Mouse (Mus musculus): ENCODE results near the gene Xpo4.

The Xpo4 gene

DNA sequence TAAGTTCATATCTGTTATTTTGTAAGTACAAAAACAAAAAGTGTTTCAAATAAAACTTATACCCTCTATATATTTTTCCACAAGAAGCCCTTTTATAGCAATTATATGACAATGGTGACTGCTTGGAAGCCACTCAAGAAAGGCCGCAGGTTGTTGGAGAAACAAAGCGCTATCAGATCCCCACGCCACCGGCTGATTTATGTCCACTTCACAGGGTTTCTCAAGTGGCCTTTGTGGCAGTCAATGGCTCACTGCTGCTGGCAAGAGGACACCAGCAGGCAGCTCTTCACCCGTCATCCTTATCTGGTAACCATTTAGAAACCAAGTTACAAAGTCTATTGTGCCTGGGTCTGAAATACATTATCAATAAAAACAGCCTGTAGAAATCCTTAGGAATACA is 31.1 kb downstream of the Xpo4 start:
- ChIA-PET CTCF (no interaction called here), POLR2A (interaction anchor here in 1 of 4 experiments (0.9 to 1.6 kb wide), 3 partner anchors 11 to 26 kb away, joined by 3 to 4 read pairs (median 3); no protein-coding TSS in a partner anchor)

GRCm38 (mm10) chr14:57629595-57629994 is 35.6 kb downstream of the Xpo4 start:
- ChIA-PET POLR2A (interaction anchor here in 1 of 4 experiments (1.4 to 1.8 kb wide), 2 partner anchors 15 to 19 kb away, joined by 5 read pairs; no protein-coding TSS in a partner anchor), CTCF (no interaction called here)

DNA sequence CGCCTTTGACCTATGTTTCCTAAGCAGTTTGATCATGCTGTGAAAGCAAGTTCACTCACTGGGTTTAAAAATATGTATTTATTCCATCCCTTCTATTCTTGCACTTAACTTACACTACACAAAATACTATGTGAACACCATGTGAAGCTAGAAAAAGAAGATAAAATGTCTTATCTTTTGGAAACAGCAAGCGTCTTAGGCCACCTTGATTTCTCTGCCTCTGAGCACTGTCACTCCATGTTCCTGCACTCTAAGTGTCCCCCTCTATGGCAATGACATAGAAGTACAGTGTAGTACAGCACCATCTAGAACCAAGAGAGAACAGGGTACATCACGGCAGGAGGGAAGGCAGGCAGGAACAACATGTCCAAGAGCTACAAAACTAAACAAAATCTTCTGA is 42.3 kb downstream of the Xpo4 start:
- POLR2A ChIA-PET = interaction anchor here in 1 of 4 experiments (0.5 to 1.4 kb wide), 3 partner anchors 16 to 733 kb away, joined by 3 to 6 read pairs (median 3); no protein-coding TSS in a partner anchor
- CTCF ChIA-PET = no interaction called here

DNA sequence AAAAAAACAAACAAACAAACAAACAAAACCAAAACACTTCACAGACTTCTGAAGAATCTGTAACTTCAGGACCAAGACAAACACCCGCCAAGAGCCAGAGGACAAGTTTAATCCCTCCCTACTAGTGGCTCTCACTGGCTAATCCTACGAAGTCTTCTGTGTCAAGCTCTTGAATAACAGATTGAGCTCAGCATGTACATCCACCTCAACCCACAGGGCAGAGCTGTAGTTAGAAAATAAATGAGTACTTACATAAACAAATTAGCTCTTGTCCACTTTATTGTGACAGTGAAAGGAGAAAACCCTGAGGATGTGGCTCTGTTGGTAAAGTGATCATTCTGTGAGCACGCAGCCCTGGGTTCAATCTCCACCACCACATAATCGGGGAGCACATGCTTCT is 43.5 kb downstream of the Xpo4 start:
- POLR2A ChIA-PET = interaction anchor here in 1 of 4 experiments (1.0 to 1.4 kb wide), 4 partner anchors 10 to 20 kb away, joined by 3 to 6 read pairs (median 4); no protein-coding TSS in a partner anchor
- CTCF ChIA-PET = no interaction called here

DNA sequence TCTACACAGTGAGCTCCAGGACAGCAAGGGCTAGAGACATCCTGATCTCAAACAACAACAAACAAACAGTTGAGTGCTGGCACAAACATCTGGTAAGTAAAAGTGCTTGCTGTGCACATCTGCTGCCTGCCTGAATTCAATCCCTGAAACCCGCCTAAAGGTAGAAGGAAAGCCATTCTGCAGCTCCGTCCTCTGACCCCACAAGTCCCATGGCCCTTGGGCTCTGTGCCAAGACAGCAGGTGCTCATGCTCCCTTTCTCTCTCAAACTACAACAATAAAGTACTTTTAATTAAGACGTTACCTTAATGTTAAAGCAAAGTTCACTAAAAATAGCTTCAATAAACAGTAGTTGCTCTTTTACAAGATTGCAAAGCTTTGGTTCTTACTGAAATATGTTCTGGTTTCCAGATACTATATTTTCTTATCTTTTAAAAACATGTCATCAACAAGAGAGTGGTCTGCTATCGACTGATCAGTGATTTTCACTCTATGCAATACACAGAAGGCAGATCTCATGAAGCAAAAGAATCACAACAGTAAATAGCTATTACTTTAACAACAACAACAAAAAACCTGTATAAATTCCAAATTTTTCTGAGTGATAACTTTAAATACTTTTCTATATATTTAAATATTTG is 44.5 kb downstream of the Xpo4 start:
- ChIA-PET CTCF (interaction anchor here in 1 of 4 experiments (1.1 kb wide), 1 partner anchor 88 kb away, joined by 3 read pairs; no protein-coding TSS in a partner anchor), POLR2A (interaction anchor here in 2 of 4 experiments (0.8 to 1.3 kb wide), 7 partner anchors 11 to 205 kb away, joined by 3 to 4 read pairs (median 3); partner anchors contain the start of gene Xpo4 (in 1 of the 2))

DNA sequence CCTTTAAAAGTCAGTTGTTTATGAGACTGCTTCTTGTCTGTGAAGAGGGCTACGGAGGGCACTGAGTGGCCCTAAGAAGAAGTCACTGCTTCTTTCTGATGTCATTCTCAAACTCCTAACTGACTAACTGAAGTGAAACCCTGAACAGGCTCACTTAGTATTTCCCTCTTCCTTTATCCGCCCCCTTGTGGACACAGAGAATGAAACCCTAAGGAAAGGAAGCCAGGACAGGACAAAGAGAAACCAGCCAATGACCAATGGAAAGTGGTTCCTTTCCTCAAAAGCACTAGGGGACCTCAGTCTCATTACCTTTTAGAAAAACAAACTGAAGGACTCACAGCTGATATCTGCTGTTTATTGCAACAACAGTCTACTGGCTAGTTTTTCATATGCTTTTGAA is 45.7 kb downstream of the Xpo4 start:
- POLR2A ChIA-PET = no interaction called here

DNA sequence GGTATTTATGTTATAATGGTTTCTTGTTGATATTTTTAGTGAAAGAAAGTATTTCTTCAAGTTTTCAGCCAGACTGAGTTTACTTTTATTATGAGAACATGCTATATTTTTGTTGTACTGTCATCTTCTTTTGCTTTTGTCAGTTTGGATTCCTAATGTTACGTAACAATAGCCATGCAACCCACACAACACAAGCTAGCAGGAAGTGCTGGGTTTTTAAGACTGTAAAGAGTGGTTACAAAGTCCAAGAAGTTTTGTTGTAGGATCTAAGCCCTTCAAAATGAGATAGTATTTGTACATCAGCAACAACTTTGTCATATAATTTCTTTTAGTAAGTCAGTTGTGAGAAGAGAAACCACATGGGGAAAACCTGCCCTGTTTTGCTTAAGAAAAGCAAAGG is 47.6 kb downstream of the Xpo4 start:
- ChIA-PET CTCF (interaction anchor here in 3 of 4 experiments (0.5 to 0.9 kb wide), 3 partner anchors 12 to 1242 kb away, joined by 4 to 10 read pairs (median 8); partner anchors contain the start of gene Micu2 (in 1 of the 3)), POLR2A (interaction anchor here in 3 of 4 experiments (0.6 to 1.5 kb wide), 7 partner anchors 10 to 40 kb away, joined by 3 to 4 read pairs (median 3); no protein-coding TSS in a partner anchor)

More for the DNA sequence above, 45.7 kb downstream of the Xpo4 start:
- CTCF ChIA-PET = no interaction called here

DNA sequence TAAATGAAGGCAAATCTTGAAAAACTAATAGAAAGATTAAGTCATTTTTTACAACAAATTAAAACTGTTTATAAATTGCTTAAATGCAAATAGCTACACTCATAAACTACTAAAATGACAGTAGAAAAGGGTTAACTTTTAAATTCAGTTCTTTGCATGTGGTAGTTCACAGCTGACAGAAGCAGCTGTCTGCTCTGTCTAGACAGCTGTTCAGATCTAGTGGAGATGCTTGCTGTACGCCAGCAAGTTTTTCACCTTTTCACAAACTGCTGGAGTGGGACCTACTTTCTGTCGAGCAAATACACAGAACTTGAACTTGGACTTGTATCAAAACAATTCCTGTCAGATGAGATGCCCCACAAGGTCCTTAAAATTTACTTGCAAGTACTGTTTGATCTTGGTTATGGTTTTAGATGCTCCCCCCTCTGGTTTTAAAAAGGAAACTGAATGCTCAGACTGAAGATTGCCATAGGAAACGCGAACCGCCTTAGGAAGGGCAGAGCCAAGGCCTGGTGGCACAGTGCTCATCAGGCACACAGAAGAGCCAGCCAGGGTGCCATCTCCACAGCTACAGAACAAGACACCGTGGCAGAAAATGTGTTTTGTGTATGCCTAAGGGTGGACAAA is 48.8 kb downstream of the Xpo4 start:
- ChIA-PET POLR2A (interaction anchor here in 1 of 4 experiments (1.7 kb wide), 2 partner anchors 10 to 83 kb away, joined by 3 to 5 read pairs; no protein-coding TSS in a partner anchor), CTCF (no interaction called here)

- ChIA-PET POLR2A (interaction anchor here in 1 of 4 experiments (1.2 to 1.7 kb wide), 3 partner anchors 10 to 82 kb away, joined by 3 to 5 read pairs (median 3); no protein-coding TSS in a partner anchor), CTCF (no interaction called here)
Observed at GRCm38 (mm10) chr14:57615828-57616227, 49.4 kb downstream of the Xpo4 start.

- CTCF ChIA-PET = no interaction called here
- POLR2A ChIA-PET = interaction anchor here in 2 of 4 experiments (1.0 to 1.8 kb wide), 8 partner anchors 11 to 56 kb away, joined by 3 to 6 read pairs (median 4); no protein-coding TSS in a partner anchor
Observed at GRCm38 (mm10) chr14:57611034-57611433, 54.2 kb downstream of the Xpo4 start.

- CTCF ChIA-PET = no interaction called here
- POLR2A ChIA-PET = interaction anchor here in 2 of 4 experiments (0.6 to 1.9 kb wide), 6 partner anchors 11 to 95 kb away, joined by 3 to 6 read pairs (median 4); no protein-coding TSS in a partner anchor
Observed at GRCm38 (mm10) chr14:57609816-57610329, 55.4 kb downstream of the Xpo4 start.

DNA sequence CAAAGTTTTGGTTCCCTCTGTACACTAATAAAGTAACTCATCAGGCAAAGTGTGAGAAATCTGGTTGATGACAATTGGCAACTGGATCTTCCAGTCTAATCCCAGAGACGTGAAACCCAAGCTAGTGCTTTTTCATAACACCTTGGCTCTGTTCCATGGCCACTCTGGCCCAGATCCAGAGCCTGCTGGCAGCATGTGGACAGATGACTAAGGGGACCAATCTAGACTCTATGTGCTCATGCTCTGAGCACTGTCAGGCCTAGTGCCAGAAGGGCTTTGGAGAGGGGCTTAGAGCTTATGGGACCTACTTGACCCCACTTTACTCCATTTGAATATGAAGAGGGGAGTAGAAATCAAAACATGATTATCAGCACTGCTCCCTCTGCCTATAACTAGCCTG is 57.7 kb downstream of the Xpo4 start:
- CTCF ChIA-PET = interaction anchor here in 2 of 4 experiments (0.6 to 1.4 kb wide), 2 partner anchors 23 to 28 kb away, joined by 3 to 11 read pairs; no protein-coding TSS in a partner anchor
- POLR2A ChIA-PET = interaction anchor here in 2 of 4 experiments (0.6 to 2.0 kb wide), 6 partner anchors 10 to 199 kb away, joined by 3 to 9 read pairs (median 4); no protein-coding TSS in a partner anchor

DNA sequence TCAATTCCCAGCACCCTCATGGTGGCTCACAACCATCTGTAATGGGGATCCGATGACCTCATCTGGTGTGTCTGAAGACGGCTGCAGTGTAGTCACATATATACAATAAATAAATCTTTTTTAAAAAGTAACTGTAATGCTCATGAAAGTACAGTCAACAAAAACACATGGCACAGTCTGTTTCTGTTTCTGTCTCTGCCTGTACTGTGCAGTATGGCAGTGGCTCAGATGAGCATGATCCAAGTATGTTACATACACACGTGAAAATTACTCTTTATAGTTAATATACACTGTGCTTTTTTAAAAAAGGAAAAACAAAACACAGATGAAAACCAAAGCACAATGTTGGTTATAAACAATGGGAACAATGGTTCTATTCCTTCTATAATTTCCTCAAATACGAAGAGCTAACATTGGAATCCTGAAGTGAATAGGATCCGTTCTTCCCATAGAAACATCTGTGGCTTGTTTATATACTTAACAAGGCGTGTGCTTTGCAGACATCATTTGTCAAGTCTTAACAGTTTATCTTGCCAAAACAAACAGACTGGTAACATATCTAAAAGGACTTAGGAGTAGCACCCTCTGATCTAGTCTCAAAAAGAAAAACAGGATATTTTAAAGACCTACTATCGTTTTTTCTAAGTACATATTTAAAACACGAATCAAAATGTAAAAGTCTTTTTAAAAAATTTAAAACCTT is 58.4 kb downstream of the Xpo4 start:
- ChIA-PET POLR2A (interaction anchor here in 2 of 4 experiments (0.6 to 2.0 kb wide), 6 partner anchors 11 to 215 kb away, joined by 3 to 9 read pairs (median 4); no protein-coding TSS in a partner anchor), CTCF (interaction anchor here in 3 of 4 experiments (0.6 to 1.4 kb wide), 3 partner anchors 22 to 1071 kb away, joined by 3 to 11 read pairs (median 3); no protein-coding TSS in a partner anchor)

- ChIA-PET POLR2A (interaction anchor here in 1 of 4 experiments (1.5 to 1.6 kb wide), 2 partner anchors 10 kb away, joined by 5 to 10 read pairs; no protein-coding TSS in a partner anchor), CTCF (no interaction called here)
Observed at GRCm38 (mm10) chr14:57593279-57593678, 72.0 kb downstream of the Xpo4 start.

DNA sequence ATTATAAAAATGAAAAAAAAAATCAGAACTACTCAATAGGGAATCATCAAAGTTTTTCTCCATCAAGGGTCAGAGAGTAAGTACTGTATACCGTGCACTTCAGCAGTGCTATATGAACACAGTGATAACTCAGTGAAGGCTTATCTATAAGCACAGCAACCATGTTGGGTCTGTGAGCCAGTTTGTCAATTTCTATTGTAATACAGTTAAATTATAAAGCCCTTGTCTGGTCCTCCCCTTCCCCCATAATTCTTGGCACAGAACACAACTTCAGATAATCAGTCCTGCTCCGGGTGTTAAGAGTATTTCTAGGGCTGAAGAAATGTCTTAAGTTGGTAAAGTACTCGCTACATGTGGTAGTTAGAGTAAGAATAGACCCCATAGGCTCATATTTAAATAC is 73.4 kb downstream of the Xpo4 start:
- POLR2A ChIA-PET = interaction anchor here in 1 of 4 experiments (0.7 kb wide), 1 partner anchor 49 kb away, joined by 3 read pairs; no protein-coding TSS in a partner anchor
- CTCF ChIA-PET = no interaction called here

GRCm38 (mm10) chr14:57576364-57577060 is 88.7 kb downstream of the Xpo4 start:
- POLR2A ChIA-PET = interaction anchor here in 2 of 4 experiments (0.7 to 1.7 kb wide), 4 partner anchors 8 to 46 kb away, joined by 3 to 4 read pairs (median 4); no protein-coding TSS in a partner anchor
- CTCF ChIA-PET = interaction anchor here in 1 of 4 experiments (0.5 kb wide), 1 partner anchor 82 kb away, joined by 3 read pairs; no protein-coding TSS in a partner anchor

DNA sequence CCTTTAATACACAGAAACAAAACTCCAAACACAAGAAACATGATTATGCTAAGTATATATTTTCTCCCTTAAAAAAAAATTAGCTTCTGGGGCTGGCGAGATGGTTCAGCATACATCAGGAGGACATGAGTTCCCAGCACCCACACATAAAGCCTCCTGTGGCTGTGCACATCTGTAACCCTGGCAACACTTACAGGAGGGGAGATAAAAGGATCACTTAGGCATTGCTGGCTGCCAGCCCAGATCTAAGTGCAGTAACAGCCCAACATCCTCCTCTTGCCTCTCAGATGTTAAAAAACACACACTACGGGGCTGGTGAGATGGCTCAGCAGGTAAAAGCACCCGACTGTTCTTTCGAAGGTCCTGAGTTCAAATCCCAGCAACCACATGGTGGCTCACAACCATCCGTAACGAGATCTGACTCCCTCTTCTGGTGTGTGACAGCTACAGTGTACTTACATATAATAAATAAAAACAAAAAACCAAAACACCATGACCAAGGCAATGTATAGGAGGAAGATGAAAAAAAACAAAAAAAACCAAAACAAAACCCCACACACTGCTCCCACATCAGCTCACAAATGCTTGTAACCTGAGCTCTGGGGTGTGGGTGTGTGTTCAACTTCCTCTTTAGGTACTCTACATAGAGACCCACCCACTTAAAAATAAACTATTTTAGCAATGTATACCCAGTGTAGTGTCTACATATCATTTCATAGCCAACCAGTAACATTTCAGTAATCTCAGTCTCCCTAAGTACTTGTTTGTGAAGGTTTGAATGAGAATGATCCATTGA is 90.2 kb downstream of the Xpo4 start:
- CTCF ChIA-PET = no interaction called here
- POLR2A ChIA-PET = interaction anchor here in 1 of 4 experiments (1.0 kb wide), 1 partner anchor 37 kb away, joined by 3 read pairs; no protein-coding TSS in a partner anchor

Data from embryonic stem cell, embryonic (primary cell).